Mouse (Mus musculus): ENCODE measurements at regions not wholly inside any gene's neighbourhood (a gene's known extent, or its start where the extent isn't known, plus 50 kb on each side); places are given as distances from the start of the nearest gene placed in this dataset.

GRCm38 (mm10) chr13:102391911-102392310 is 301.4 kb upstream of the Cd180 start:
- WGBS, result 91% methylated on average over 2 of the region's 2 CpGs
- H3K27ac ChIP-seq (ENCODE audit: control insufficient read depth, insufficient read depth, low read length), result no peak overlapping the region
- no peak overlapping the region for H3K4me3 ChIP-seq (ENCODE audit: control insufficient read depth, insufficient read depth, low read length)
- DNase-seq, result no peak
- no peaks in the 10 kb centered on the region for H3K27me3 ChIP-seq (ENCODE audit: control insufficient read depth, insufficient read depth, low read length)
- H3K36me3 ChIP-seq (ENCODE audit: control insufficient read depth, insufficient read depth, low read length), result no peaks in the 10 kb centered on the region
- TF ChIP-seq CTCF (IDR thresholded peaks at IDR 0.05; ENCODE audit: borderline replicate concordance, control insufficient read depth, extremely low read depth, insufficient read depth, low read length, poor library complexity) (no peak), POLR2A (IDR thresholded peaks at IDR 0.05; ENCODE audit: control insufficient read depth, extremely low read depth, insufficient read depth, low read length, poor library complexity) (no peak)
- H3K4me1 ChIP-seq (replicated peaks; ENCODE audit: control insufficient read depth, insufficient read depth, low read length), result no peaks in the 10 kb centered on the region

DNA sequence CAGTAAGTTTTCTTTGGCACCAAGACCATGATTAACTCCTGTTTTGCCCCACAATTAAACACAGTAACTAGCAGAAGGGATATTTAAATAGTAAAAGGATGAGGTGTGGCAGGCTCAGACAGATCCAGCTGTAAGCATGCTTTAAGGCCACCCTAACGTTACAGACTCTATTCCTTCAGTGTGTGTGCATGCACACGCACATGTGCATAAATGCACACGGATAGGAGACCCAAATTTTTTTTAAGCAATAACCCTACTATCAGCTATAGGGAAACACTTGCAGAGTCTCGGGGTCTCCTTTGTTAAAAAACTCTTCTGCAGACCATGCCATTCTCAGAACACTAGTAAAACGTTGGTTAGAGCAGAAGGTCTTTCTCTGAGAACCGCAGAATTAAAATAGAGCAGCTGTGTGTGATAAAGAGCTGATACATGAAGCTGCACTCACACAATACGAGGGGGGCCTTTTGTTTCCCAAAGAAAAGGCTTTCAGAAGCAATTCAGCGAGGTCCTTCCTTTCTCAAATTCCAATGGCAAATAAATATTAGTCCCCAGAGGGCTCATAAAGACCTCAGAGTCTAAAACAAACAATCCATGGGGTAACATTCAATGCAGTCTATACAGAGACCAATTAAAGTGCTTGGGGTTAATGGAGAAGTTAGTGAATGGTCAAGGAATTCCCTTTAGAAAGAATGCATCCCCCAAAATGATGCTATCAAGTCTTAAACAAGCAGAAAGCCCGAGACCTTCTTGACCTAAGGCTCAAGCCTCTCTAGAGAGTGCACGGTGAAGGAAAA is 300.3 kb upstream of the Cd180 start:
- Histone ChIP-seq H3K4me3 (ENCODE audit: control insufficient read depth, insufficient read depth, low read length) (no peak overlapping the region), H3K4me1 (replicated peaks; ENCODE audit: control insufficient read depth, insufficient read depth, low read length) (no peaks in the 10 kb centered on the region), H3K27ac (ENCODE audit: control insufficient read depth, insufficient read depth, low read length) (no peak overlapping the region), H3K27me3 (ENCODE audit: control insufficient read depth, insufficient read depth, low read length) (no peaks in the 10 kb centered on the region), H3K36me3 (ENCODE audit: control insufficient read depth, insufficient read depth, low read length) (no peaks in the 10 kb centered on the region)
- TF ChIP-seq POLR2A (IDR thresholded peaks at IDR 0.05; ENCODE audit: control insufficient read depth, extremely low read depth, insufficient read depth, low read length, poor library complexity) (no peak), CTCF (IDR thresholded peaks at IDR 0.05; ENCODE audit: borderline replicate concordance, control insufficient read depth, extremely low read depth, insufficient read depth, low read length, poor library complexity) (no peak)
- WGBS, result 87% methylated on average over 10 of the region's 10 CpGs
- no peak for DNase-seq

GRCm38 (mm10) chr13:102393662-102393970 is 299.7 kb upstream of the Cd180 start:
- no peak for DNase-seq
- Histone ChIP-seq H3K27ac (ENCODE audit: control insufficient read depth, insufficient read depth, low read length) (no peak overlapping the region), H3K27me3 (ENCODE audit: control insufficient read depth, insufficient read depth, low read length) (no peaks in the 10 kb centered on the region), H3K4me3 (ENCODE audit: control insufficient read depth, insufficient read depth, low read length) (no peak overlapping the region), H3K36me3 (ENCODE audit: control insufficient read depth, insufficient read depth, low read length) (no peaks in the 10 kb centered on the region), H3K4me1 (replicated peaks; ENCODE audit: control insufficient read depth, insufficient read depth, low read length) (no peaks in the 10 kb centered on the region)
- WGBS, result 73% methylated on average over 2 of the region's 2 CpGs
- TF ChIP-seq CTCF (IDR thresholded peaks at IDR 0.05; ENCODE audit: borderline replicate concordance, control insufficient read depth, extremely low read depth, insufficient read depth, low read length, poor library complexity), result no peak
- no peak for TF ChIP-seq POLR2A (IDR thresholded peaks at IDR 0.05; ENCODE audit: control insufficient read depth, extremely low read depth, insufficient read depth, low read length, poor library complexity)

- no peaks in the 10 kb centered on the region for H3K36me3 ChIP-seq (ENCODE audit: control insufficient read depth, insufficient read depth, low read length)
- no peaks in the 10 kb centered on the region for H3K27me3 ChIP-seq (ENCODE audit: control insufficient read depth, insufficient read depth, low read length)
- DNase-seq, result no peak
- no peak overlapping the region for H3K27ac ChIP-seq (ENCODE audit: control insufficient read depth, insufficient read depth, low read length)
- H3K4me3 ChIP-seq (ENCODE audit: control insufficient read depth, insufficient read depth, low read length), result no peak overlapping the region
- 95% methylated on average over 3 of the region's 3 CpGs for WGBS
- TF ChIP-seq POLR2A (IDR thresholded peaks at IDR 0.05; ENCODE audit: control insufficient read depth, extremely low read depth, insufficient read depth, low read length, poor library complexity), result no peak
- TF ChIP-seq CTCF (IDR thresholded peaks at IDR 0.05; ENCODE audit: borderline replicate concordance, control insufficient read depth, extremely low read depth, insufficient read depth, low read length, poor library complexity), result no peak
- no peaks in the 10 kb centered on the region for H3K4me1 ChIP-seq (replicated peaks; ENCODE audit: control insufficient read depth, insufficient read depth, low read length)
Observed at GRCm38 (mm10) chr13:102394057-102394456, 299.3 kb upstream of the Cd180 start.

DNA sequence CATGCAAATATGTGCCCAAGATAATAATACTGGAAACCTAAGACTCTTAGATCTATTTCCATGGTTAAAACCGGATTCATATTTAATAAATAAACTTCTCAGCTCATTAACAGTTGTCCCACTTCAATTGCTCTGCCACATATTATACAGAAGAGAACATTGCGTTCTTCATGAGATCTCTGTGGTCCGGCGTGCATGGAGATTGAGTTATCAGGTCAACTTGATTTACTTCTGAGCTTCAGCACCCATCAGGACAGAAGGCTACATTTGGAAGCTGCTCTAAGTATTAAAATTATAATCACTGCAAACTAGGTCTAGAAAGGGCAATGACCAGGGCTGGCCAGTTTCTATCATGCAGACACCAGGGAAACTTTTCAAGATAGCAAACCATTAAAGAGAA is 295.9 kb upstream of the Cd180 start:
- TF ChIP-seq CTCF (IDR thresholded peaks at IDR 0.05; ENCODE audit: borderline replicate concordance, control insufficient read depth, extremely low read depth, insufficient read depth, low read length, poor library complexity) (no peak), POLR2A (IDR thresholded peaks at IDR 0.05; ENCODE audit: control insufficient read depth, extremely low read depth, insufficient read depth, low read length, poor library complexity) (no peak)
- Histone ChIP-seq H3K27me3 (ENCODE audit: control insufficient read depth, insufficient read depth, low read length) (no peaks in the 10 kb centered on the region), H3K36me3 (ENCODE audit: control insufficient read depth, insufficient read depth, low read length) (no peaks in the 10 kb centered on the region), H3K4me3 (ENCODE audit: control insufficient read depth, insufficient read depth, low read length) (no peak overlapping the region), H3K4me1 (replicated peaks; ENCODE audit: control insufficient read depth, insufficient read depth, low read length) (no peaks in the 10 kb centered on the region), H3K27ac (ENCODE audit: control insufficient read depth, insufficient read depth, low read length) (no peak overlapping the region)
- 97% methylated on average over 4 of the region's 4 CpGs for WGBS
- DNase-seq, result no peak

DNA sequence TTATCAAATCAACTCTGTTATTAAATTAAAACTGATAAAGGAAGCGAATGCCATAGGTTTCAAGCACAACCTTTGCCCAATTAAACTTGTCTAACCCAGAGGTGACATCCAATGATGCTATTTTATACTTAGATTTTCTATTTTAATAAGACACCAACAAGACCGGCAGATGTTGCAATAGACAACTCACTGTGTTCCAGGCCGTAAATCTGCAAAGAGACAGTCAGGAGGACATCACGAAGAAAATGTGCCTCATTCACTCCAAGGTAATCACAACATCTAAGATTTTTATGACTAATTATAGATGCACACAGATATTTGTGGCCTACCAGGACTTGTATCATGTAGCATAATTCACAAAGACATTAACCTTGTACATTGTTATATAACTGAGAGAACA is 281.5 kb upstream of the Cd180 start:
- DNase-seq, result no peak
- 97% methylated on average over 4 of the region's 4 CpGs for WGBS
- TF ChIP-seq CTCF (IDR thresholded peaks at IDR 0.05; ENCODE audit: borderline replicate concordance, control insufficient read depth, extremely low read depth, insufficient read depth, low read length, poor library complexity) (no peak), POLR2A (IDR thresholded peaks at IDR 0.05; ENCODE audit: control insufficient read depth, extremely low read depth, insufficient read depth, low read length, poor library complexity) (no peak)
- Histone ChIP-seq H3K27me3 (ENCODE audit: control insufficient read depth, insufficient read depth, low read length) (no peaks in the 10 kb centered on the region), H3K4me3 (ENCODE audit: control insufficient read depth, insufficient read depth, low read length) (no peak overlapping the region), H3K27ac (ENCODE audit: control insufficient read depth, insufficient read depth, low read length) (no peak overlapping the region), H3K36me3 (ENCODE audit: control insufficient read depth, insufficient read depth, low read length) (no peaks in the 10 kb centered on the region), H3K4me1 (replicated peaks; ENCODE audit: control insufficient read depth, insufficient read depth, low read length) (no peaks in the 10 kb centered on the region)
